Mouse (Mus musculus) megakaryocyte progenitor cell, adult 5-6 weeks (primary cell): ENCODE measurements at regions not wholly inside any gene's neighbourhood (a gene's known extent, or its start where the extent isn't known, plus 50 kb on each side); places are given as distances from the start of the nearest gene placed in this dataset.

ENCODE experiments used
- ATAC-seq: replicated peaks from 2 replicates; pipeline ENCODE4 v1.8.0; 2016; ENCODE audit warnings: mild to moderate bottlenecking, moderate TSS enrichment, inconsistent platforms; ENCODE audit not compliant: poor library complexity

DNA sequence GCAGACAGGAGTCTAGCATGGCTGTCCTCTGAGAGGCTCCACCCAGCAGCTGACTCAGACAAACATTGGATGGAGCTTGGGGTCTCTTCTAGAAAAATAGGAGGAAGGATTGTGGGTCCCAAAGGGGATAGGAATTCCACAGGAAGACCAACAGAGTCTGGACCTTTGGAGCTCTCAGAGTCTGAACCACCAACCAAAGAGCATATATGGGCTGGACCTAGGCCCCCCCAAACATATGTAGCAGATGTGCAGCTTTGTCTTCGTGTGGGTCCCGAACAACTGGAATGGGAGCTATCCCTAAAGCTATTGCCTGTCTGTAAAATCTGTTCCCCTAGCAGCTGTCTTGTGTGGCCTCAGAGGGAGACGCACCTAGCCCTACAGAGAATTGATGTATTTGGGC is 50.1 kb upstream of the Cpm start:
- ATAC-seq: no peak

DNA sequence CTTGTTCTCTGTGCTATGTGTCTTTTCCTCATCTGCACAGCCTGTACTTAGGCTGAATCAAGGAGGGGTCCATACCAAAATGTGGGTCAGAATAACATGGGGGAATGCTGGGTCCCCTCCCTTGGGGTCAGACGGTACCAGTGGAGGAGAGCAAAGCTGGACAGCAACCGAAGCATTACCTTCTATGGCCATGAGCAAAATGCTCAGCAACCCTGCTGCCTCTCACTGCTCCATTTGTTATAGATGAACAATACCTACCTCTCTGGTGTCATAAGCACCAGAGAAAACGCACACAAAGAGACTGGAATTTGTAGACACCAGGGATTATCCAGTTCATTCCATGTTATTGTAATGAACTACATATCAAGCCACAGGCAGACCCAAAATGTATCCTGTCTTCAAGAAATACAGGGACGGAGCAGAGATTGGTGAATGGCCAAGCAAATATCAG is 50.6 kb upstream of the Cpm start:
- no peak for ATAC-seq

DNA sequence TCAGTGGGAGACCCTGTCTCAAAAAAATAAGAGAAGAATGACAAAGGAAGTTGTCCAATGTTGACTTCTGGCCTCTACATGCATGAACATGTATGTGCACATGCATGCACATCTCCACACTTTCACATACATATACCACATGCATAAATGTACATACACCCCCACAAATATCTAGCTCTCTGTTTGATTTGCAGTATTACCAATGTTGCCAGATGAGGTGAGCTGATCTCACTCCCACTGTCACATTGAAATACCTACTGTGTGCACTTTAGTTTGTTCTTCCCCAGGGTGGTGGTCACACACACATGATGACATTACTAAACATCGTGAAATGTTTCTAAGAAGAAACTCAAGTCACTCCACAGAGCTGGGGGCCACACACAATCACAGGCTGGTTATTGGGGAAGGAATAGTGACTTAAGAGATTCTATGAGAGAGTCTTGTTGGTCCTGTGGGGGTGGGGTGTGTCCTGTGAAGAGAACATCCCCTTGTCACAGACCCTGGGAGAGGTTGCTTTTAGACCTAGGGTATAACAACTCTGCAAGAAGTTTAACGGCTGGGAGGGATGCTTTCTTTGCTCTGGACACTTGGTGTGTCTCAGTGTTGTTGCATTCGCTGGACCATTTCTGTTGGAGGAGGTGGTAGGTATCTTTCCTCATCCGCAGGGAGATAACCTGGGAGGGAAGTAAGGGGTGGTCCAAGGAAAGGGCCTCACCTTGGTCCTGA is 51.2 kb upstream of the Cpm start:
- no peak for ATAC-seq

DNA sequence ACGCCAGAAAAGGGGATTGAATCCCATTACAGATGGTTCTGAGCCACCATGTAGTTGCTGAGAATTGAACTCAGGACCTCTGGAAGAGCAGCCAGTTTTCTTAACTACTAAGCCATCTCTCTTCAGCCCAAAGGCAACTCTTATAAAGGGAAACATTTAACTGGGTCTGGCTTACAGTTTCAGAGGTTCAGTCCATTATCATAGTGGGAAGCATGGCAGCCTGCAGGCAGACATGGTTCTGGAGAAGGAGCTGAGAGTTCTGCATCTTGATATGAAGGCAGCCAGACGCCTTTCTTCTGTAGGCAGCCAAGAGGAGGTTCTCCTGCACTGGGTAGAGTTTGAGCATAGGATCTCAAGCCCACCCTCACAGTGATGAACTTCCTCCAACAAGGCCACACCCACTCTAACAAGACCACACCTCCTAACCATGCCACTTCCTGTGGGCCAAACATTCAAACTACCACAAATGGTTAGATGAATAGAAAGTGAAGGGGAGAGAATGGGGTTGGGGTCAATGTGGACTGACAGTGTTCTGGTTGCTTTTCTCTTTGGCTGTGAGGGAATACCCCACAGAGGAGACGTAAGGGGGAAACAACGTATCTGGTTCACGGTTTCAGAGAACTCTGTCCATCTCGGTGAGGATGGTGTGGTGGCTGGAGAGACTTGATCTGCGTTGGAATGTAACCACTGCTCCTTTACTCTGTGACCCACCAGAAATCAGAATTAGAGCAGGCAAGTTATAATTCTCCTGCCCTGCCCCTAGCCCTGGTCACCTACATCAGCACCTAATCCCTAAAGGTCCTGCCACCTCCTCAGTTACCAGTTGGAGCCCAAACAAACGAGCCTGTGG is 52.2 kb upstream of the Cpm start:
- no peak; the same call in 1 of the 2 replicates for ATAC-seq

DNA sequence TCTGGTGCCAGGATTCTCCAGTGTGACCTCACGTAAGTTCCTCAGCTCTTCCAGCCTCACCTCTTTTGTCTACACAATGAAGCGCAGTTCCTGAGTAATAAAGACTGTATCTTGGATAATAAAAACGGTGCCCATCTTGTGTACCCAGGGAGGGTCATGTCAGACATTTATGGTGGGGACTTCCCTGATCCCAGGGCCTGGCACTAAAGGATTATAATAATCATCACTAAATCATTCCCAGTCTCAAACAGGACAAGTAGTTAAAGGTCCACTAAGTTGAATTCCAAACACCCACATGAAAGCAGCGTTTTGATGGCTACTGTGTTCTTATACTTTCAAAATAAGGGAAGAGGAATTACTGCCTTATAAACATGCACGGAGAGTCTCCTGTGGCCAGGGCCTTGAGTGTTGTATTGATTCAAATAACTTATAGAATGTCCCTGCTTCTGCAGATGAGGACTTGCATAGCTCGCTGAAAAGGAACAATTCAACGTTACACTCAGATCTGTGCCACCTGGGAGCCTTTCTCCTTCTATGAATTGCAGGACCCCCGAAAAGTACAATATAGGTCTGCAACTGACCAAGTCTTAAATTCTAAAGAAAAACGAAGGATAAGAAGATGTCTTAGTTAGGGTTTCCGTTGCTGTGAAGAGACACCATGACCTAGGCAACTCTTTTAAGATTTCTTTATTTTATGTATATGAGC is 53.0 kb upstream of the Cpm start:
- no peak for ATAC-seq

DNA sequence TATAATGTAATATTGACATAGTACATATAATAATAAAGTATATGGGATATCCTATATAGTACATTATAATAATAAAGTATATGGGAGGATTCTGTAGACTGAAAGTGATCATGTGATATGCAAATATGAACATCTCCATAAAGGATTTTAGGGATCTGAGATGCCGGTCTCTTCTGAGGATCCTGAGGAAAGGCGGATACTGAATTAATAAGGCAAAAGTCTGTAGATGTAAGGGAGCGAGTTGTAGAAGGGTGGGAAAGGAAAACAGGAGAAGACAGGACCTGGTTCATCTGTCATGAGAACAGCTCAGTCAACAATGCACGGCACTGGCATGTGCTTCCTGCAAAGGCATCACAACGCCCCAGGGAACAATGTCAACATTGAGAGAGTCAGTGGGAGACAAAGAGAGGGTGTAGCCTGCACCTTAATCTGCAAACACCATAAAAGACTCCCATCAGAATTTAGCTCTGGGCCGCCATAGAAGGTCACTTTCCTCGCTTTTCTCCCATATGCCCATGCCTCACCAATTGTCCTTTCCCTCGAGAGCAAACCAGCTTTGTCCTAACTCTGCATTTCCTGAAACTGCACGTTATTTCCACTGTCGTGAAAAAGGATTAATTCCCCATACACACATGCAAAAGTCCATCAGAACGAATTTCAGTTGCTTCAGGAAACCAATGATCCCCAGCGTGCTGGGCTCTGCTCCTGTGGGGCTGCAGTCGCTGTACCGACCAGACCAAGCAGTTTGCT is 53.7 kb upstream of the Cpm start:
- ATAC-seq: no peak

DNA sequence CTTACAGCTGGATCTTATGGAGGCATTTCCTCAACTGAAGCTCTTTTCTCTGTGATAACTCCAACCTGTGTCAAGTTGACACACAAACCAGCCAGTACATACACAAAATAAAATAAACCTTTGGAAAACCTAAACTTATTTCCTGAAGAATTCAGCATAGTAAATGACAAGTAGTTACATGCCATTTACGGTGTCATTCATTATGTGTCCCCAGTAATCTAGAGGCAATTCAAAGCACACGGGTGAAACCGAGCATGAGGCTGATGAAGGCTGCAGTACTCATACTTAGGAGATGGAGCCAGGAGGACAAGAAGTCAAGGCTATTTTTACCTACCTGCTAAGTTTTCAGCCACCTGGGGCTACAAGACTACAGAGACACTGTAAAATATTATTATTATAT is 54.4 kb upstream of the Cpm start:
- ATAC-seq: no peak

DNA sequence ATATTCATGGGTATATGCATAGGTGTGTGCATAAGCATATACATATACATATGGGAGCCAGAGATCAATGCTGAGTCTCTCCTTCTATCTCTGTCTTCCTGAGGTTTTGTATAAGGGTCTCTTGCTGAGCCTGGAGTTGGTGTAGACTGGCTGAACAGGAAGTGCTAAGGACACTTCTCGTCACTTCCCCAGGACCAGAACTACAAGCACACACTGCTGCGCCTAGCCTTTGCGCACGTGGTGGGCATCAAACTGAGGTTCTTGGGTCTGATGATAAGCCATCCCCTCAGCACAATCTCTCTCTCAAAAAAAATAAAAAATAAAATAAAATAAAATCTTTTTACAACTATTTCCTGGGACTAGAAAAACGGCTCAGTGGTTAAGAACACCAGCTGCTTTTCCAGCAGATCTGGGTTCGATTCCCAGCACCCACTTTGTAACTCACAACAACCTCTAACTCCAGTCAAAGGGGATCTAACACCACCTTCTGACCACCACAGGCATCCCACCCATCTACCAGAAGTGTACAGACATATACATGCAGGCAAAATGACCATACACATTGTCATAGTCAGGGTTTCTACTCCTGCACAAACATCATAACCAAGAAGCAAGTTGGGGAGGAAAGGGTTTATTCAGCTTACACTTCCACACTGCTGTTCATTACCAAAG is 55.1 kb upstream of the Cpm start:
- ATAC-seq: no peak

DNA sequence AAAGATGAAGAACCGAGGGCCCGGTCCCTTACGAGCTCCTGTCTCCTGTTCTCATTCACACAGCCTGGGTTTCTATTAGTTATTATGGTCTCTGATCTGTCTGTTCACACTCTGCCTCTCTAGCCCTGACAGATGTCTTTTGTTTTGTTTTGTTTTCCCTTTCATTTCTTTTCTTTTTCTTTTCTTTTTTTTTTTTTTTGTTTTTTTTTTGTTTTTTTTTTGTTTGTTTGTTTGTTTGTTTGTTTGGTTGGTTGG is 55.8 kb upstream of the Cpm start:
- ATAC-seq: no peak

DNA sequence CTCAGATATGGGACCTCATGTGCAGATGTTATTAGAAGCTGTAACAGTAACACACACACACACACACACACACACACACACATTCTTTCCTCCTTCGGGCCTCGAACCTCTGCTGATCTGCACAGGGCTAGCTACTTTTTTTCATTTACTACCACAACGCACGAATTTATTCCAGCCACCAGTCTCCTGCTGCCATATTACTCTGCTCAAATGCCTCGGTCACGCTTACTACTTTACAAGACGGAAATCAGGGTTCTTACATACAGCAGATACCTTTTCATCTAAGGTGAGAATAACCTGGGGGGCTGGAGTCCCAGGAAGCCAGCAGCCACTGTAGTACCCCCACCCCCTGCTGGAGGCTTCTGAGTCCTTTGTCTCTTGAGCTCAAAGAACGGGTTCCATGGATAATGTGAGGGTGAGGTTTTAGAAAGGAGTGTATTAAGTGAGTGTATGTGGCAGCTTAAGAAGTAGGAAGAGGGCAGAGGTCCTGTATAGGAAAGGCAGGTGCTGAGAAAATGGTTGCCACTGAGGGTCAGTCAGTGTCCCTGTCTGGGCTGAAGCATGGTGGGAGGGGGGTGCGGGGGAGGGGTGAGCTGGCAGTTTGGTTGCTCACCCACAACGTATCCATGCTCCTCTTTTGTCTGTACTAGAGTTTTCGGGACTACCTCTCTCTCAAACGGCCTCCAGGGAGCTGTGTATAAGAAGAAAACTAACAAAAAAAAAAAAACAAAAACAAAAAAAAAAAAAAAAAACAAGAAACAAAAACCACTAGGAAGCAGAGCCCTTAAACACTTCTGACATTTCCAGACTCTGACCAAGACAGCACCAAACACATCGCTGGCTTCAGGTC is 56.3 kb upstream of the Cpm start:
- no peak for ATAC-seq

DNA sequence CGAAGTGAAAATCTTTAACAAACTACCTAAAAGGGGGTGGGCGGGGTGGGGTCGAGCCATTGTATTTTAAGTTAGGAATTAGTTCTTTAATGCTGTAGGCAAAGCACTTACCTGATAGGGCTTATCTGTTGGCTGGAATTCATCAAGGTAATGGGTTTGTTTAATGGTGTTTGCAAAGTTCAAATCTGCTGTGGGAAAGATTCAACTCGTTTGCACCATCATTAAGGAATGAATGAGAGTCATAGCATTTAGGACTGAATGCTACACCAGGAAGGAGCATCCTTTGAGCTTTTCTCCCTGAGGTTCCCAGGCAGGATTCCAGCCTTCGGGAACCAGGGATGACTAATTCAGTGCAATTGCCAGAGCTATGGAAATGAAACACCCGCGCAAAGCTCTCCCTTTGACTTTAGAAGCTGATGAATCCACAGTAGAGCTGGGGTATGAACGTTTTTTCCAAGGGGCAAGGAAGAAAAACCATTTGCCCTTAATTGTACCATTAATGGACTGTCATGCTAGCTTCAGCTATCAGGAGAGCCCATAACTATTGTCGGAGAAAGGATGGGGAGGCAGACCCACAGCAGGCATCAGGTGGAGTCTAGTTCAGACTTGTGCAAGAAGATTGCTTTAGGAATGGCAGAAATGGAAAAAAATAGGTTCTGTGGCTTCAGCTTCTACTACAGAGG is 57.3 kb upstream of the Cpm start:
- no peak for ATAC-seq

DNA sequence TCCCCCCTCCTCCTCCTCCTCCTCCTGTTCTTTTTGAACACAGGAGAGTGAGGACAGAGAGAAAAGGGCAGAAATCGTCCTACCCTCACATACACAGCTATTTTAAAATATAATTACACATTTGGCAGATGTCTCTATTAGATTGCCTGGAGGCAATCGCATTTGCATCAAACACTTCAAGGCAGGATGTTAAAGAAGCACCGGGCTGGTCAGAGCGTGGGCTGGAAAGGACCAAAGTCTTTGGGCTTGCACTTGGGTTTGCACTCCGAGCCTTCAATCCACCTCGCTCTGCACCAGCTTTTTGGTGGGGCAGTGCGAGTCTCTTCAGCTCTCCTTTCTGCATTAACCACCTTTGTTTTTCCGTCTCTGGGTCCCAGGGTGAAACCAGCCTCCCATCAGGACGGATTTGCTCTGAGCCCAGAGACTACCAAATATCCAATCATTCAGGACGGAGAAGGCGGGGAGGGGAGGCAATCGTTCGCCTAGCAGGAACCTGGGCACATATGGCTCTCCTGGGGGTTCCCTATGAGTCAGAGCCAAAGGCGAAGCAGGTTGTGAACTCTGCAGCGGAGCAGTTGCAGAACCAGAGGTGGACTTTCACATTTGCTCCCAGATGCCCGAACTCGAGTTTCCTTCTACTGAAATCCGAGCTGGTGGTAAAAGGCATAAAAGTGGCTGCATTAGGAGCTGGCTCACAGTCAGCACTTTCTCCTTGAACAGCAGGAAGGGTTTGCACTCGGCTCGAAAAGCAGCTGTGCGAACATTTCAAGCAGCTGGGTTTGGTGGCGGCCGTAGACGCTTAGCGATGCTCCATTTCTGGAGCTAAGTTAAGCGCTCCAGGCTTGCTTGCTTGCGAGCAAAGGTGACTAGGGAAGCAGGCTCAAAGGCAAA is 58.1 kb upstream of the Cpm start:
- peak; percentile 23; the same call in 1 of the 2 replicates for ATAC-seq

DNA sequence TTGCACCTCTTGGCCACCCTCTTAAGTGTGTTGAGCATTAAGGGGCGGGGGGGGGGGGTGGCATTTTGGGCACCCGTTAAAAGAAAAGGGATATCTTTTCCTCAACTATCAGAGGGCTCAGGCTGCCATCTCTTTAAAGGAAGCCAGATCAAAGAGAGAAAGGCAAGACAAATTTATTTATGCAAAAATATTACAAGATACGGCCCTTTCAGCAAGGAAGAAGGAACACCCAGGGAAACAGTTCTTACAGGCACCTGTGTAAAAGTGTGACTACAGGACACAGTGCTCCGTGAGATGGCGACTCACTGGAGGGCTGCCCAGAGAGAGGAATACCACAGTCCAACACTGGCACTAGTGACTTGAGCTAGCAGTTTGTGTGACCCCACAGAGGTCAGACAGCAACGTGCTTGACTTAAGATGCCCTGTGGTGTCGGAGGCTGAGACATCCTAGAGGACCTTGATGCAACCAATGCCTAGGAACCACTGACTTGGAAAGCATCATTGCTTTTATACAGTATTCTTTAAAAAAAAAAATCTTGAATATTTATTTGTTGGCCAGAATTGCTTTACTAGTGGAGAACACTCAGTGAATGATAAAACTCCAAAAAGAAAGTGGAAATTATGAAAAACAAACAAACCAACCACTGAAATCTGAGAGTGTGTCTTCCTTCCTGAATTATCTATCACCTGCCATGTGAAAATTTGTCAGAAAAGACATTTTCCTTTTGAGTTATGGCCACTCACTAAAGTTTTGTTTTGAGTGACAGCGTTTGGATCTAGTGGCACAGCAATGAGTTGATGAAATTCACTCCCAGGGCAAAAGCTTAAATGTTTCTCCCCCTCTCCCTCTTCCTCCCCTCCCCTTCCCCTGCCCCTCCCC is 59.0 kb upstream of the Cpm start:
- ATAC-seq: no peak

DNA sequence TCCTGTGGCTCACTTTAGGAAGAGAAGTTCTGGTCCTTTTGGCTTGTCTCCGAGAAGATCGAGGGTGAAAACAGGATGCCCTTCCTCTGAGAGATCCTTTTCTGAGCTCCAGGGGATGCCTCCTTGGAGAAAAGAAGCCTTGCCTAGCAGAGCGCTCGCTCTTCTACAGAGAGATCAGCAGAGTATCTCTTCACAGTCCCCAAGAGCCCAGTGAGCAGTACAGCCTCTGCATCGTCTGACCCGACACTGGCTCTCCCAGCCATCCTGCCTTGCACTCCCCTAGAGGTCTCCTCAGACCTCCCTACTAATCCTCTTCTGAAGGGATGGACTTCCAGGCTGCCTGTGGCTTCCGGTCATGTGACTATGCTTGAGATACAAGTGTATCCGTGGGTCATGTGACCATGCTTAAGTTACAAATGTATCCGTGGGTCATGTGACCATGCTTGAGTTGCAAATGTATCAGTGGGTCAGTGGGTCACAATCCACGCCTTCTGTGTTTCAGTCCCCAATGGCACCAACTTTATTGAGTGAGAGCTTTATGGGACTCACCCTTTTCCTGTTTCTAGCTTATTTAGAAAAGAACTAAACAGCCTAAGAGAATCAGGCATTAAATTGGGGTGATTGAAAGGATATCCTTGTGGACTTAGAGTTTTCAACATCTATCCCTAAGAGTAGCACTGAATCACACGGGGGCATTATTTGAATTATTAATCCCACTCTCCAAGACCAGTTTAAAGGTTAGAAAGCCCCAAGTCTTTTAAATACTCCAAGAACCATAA is 59.8 kb upstream of the Cpm start:
- ATAC-seq: no peak

DNA sequence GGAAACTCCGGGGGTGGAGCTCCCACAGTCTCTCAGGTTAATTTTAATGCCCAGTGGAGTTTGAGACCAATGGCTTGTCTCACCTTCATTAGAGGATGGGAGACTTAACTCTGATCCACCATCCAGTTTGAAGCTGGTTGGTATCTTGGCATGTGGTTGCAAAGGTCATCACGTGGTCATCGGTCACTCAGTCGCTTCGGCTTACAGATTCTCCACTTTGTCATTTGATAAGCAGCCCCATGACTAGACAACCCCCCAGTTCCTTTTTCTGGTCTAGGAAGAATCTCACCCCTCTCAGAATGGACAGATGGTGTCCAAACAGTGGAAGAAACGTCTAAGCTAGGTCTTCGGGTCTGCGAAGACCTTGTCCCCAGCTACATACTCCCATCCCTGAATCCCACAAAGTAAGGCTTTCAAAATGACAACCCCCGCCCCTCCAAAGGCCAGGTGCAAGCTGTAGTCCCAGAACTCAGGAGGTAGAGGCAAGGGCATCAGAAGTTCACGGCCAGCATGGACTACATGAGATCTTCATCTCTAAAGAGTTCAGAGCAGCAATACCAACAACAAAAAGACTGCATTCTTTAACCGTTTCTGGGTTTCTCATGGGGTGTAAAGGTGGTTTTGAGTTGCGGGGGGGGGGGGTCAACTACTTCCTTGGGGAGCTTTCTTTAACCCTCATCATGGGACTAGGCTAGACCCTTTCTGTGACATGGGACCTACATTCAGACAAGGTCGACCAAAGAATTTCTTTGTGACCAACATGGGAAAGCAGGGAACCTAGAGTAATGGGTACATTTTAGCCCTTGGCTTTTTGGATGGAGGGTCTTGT is 60.6 kb upstream of the Cpm start:
- ATAC-seq: no peak

DNA sequence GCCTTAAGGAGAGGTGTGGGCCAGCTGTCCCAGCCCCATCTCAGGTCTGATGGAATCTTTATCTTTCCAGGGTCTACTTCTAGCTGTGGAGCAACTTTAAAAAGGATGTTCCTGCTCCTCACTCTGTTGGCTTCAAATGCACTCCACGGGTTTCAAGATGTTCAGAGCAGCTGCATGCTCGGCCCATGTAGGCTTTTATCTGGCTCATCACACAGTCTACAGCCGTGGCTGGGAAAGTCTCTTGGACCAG is 61.2 kb upstream of the Cpm start:
- ATAC-seq: no peak
